Comparison of ENCODE assay signal across 8 mouse cellular contexts in the genomic region with DNA sequence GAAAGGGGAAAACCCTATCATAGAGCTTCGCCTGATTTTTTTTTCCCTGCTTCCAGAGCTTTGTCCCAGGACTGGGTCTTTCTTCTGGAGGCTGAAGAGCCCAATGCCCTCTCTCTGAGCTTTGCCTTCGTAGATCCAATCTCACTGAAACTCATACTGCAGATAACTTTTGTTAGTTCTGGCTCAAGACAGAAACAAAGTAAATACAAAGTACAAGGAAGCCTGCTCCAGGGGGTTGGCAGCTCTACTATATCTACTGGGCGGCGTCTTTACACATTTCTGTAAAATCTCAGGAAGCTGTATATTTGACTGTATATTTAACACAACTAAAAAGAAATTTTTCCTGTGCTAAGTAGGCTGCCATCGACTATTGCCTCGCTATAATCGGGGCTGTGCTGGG. TPM values are rescaled to one million over a fixed set of nuclear protein-coding genes. Genes with fewer than 3 reads are reported as not detected.
A peak's percentile ranks its signal among the peaks of the same experiment; 100 is the strongest.
DNase-seq lines count a peak whose midpoint lies in the region; ATAC-seq lines count a peak whose summit lies in the region.

No protein-coding gene starts in this region.

- peak overlapping the region; percentile 88 for H3K4me2 ChIP-seq in heart, embryonic 13.5 days
- peak overlapping the region; percentile 79 for H3K4me2 ChIP-seq in hindbrain, embryonic 13.5 days

- peaks cover 6% of the 10 kb centered on the region; the same call in 1 of the 2 replicates for H3K9me3 ChIP-seq in heart, embryonic 13.5 days
- H3K9me3 ChIP-seq in hindbrain, embryonic 13.5 days, result no peaks in the 10 kb centered on the region
- peaks cover 20% of the 10 kb centered on the region for H3K9me3 ChIP-seq in midbrain, embryonic 10.5 days (replicated peaks)

- DNase-seq in heart, postnatal 25 days (ENCODE audit: low spot score), result no peak
- DNase-seq in midbrain, embryonic 10.5 days (ENCODE audit: low spot score), result no peak
- no peak for DNase-seq in frontal cortex, adult 2 months (ENCODE audit: extremely low spot score in 1 of 2, low spot score in 1 of 2)
- no peak for DNase-seq in adrenal gland, postnatal 10 days
- no peak for DNase-seq in adrenal gland, adult 8-10 months

- peak overlapping the region; percentile 64 for H3K4me3 ChIP-seq in heart, embryonic 13.5 days
- H3K4me3 ChIP-seq in brown adipose tissue, adult 24 weeks (ENCODE audit: insufficient read depth, low read depth, low read length), result peak overlapping the region; percentile 74
- peak overlapping the region; percentile 68 for H3K4me3 ChIP-seq in hindbrain, embryonic 13.5 days
- peak overlapping the region; percentile 81 for H3K4me3 ChIP-seq in midbrain, embryonic 10.5 days

- peaks cover 15% of the 10 kb centered on the region for H3K4me1 ChIP-seq in heart, embryonic 13.5 days
- 0 out of 2 replicates have a peak, but pooled peaks cover 2% of the 10 kb centered on the region for H3K4me1 ChIP-seq in brown adipose tissue, adult 24 weeks (ENCODE audit: control insufficient read depth, insufficient read depth, insufficient read length, low read length)
- H3K4me1 ChIP-seq in hindbrain, embryonic 13.5 days (replicated peaks), result peaks cover 15% of the 10 kb centered on the region
- peaks cover 23% of the 10 kb centered on the region for H3K4me1 ChIP-seq in midbrain, embryonic 10.5 days

- WGBS in heart, embryonic 13.5 days, result 15% methylated on average over 7 of the region's 7 CpGs
- 17% methylated on average over 7 of the region's 7 CpGs for WGBS in hindbrain, embryonic 13.5 days
- 16% methylated on average over 7 of the region's 7 CpGs for WGBS in midbrain, embryonic 10.5 days

- H3K27ac ChIP-seq in heart, embryonic 13.5 days (replicated peaks), result no peak overlapping the region
- H3K27ac ChIP-seq in brown adipose tissue, adult 24 weeks (replicated peaks; ENCODE audit: low read depth, low read length), result no peak overlapping the region
- no peak overlapping the region for H3K27ac ChIP-seq in hindbrain, embryonic 13.5 days
- peak overlapping the region; percentile 91 for H3K27ac ChIP-seq in midbrain, embryonic 10.5 days (replicated peaks)

- H3K36me3 ChIP-seq in heart, embryonic 13.5 days, result peaks cover 5% of the 10 kb centered on the region; the same call in 1 of the 2 replicates
- peaks cover 8% of the 10 kb centered on the region; the same call in 1 of the 2 replicates for H3K36me3 ChIP-seq in hindbrain, embryonic 13.5 days
- peaks cover 18% of the 10 kb centered on the region for H3K36me3 ChIP-seq in midbrain, embryonic 10.5 days

- intact Hi-C loops in heart, postnatal 25 days (cut with DNase I), result no loop called here

- H3K27me3 ChIP-seq in heart, embryonic 13.5 days (replicated peaks), result peaks cover 22% of the 10 kb centered on the region
- H3K27me3 ChIP-seq in hindbrain, embryonic 13.5 days, result 0 out of 2 replicates have a peak, but pooled peaks cover 2% of the 10 kb centered on the region
- H3K27me3 ChIP-seq in midbrain, embryonic 10.5 days (ENCODE audit: low read depth, poor library complexity, severe bottlenecking), result no peaks in the 10 kb centered on the region

- peak overlapping the region; percentile 80 for H3K9ac ChIP-seq in heart, embryonic 13.5 days
- peak overlapping the region; percentile 88 for H3K9ac ChIP-seq in hindbrain, embryonic 13.5 days

- ATAC-seq in heart, embryonic 13.5 days (ENCODE audit: extremely low read depth, insufficient number of reproducible peaks, low FRiP score, low TSS enrichment), result no peak
- no peak for ATAC-seq in hindbrain, embryonic 13.5 days (ENCODE audit: low FRiP score)

RNA-seq across cellular contexts. Expression of a gene that starts 0.7 kb away (rescaled TPM):
- polyA plus RNA-seq in heart, embryonic 13.5 days (2015; fragmentation: Nextera tagmentation; extraction: Ambion mirVana), result 1.2 and 1.3 TPM in 2 replicates
- 1 to 10 TPM; 6.5 to 6.7 TPM for total RNA-seq in heart, postnatal 25 days (2021)
- 2.3 and 2.5 TPM in 2 replicates for polyA plus RNA-seq in brown adipose tissue, adult 24 weeks (2012; ENCODE audit: insufficient read depth, insufficient read length, missing spikeins)
- 6.3 TPM in 2 replicates for polyA plus RNA-seq in hindbrain, embryonic 13.5 days (2015; fragmentation: Nextera tagmentation; extraction: Ambion mirVana)
- 7.4 and 7.6 TPM in 2 replicates for polyA plus RNA-seq in midbrain, embryonic 10.5 days (2016; fragmentation: Nextera tagmentation; extraction: Ambion mirVana)
- polyA plus RNA-seq in frontal cortex, adult 2 months (2012; rRNA removed), result 12.5 and 13.4 TPM in 2 replicates
- 1 to 10 TPM; 1.3 to 2.1 TPM for total RNA-seq in adrenal gland, postnatal 10 days (2021)
- total RNA-seq in adrenal gland, adult 8-10 months (2022), result under 1 TPM; 0.29 to 0.73 (median 0.33) TPM

RNA-seq across cellular contexts. Expression of a gene that starts 13.3 kb away (rescaled TPM):
- polyA plus RNA-seq in heart, embryonic 13.5 days (2015; fragmentation: Nextera tagmentation; extraction: Ambion mirVana), result 0.04 TPM in 1 of 2 replicates, not detected in the other
- total RNA-seq in heart, postnatal 25 days (2021), result under 1 TPM; 0.14 to 0.26 TPM
- 0.36 and 0.50 TPM in 2 replicates for polyA plus RNA-seq in brown adipose tissue, adult 24 weeks (2012; ENCODE audit: insufficient read depth, insufficient read length, missing spikeins)
- 0.19 and 0.21 TPM in 2 replicates for polyA plus RNA-seq in hindbrain, embryonic 13.5 days (2015; fragmentation: Nextera tagmentation; extraction: Ambion mirVana)
- 0.19 and 0.39 TPM in 2 replicates for polyA plus RNA-seq in midbrain, embryonic 10.5 days (2016; fragmentation: Nextera tagmentation; extraction: Ambion mirVana)
- 0.10 and 0.13 TPM in 2 replicates for polyA plus RNA-seq in frontal cortex, adult 2 months (2012; rRNA removed)
- under 1 TPM; 0.45 to 0.64 TPM for total RNA-seq in adrenal gland, postnatal 10 days (2021)
- under 1 TPM in 1 of 4 experiments, not detected in 3; 0.13 TPM for total RNA-seq in adrenal gland, adult 8-10 months (2022)

RNA-seq across cellular contexts. Expression of a gene that starts 50.7 kb away (rescaled TPM):
- 145 and 178 TPM in 2 replicates for polyA plus RNA-seq in heart, embryonic 13.5 days (2015; fragmentation: Nextera tagmentation; extraction: Ambion mirVana)
- 100 to 1,000 TPM; 109 to 115 TPM for total RNA-seq in heart, postnatal 25 days (2021)
- polyA plus RNA-seq in brown adipose tissue, adult 24 weeks (2012; ENCODE audit: insufficient read depth, insufficient read length, missing spikeins), result 172 and 271 TPM in 2 replicates
- 105 and 106 TPM in 2 replicates for polyA plus RNA-seq in hindbrain, embryonic 13.5 days (2015; fragmentation: Nextera tagmentation; extraction: Ambion mirVana)
- polyA plus RNA-seq in midbrain, embryonic 10.5 days (2016; fragmentation: Nextera tagmentation; extraction: Ambion mirVana), result 129 and 131 TPM in 2 replicates
- 68.3 and 72.1 TPM in 2 replicates for polyA plus RNA-seq in frontal cortex, adult 2 months (2012; rRNA removed)
- total RNA-seq in adrenal gland, postnatal 10 days (2021), result 10 to 100 TPM; 71.9 to 78.3 TPM
- 10 to 100 TPM; 32.3 to 45.2 (median 36.3) TPM for total RNA-seq in adrenal gland, adult 8-10 months (2022)
